Mouse (Mus musculus) MEL (cell line): ENCODE data around the gene Aff3.

Experiments
- CHD2 ChIP-seq: IDR thresholded peaks from 2 replicates; pipeline ENCODE4 v1.6.1; 2011; ENCODE audit warnings: low read length, improper control_type of control experiment
- CTCF ChIP-seq, 3 experiments: IDR thresholded peaks in 2 of 3; conservative IDR thresholded peaks in 1 of 3; 2 replicates each; pipeline ENCODE4 v1.5.1; 2011 to 2012; ENCODE audit warnings: low read length in 3 of 3, low read depth in 2 of 3, mild to moderate bottlenecking in 2 of 3, improper control_type of control experiment in 1 of 3, inconsistent platforms in 1 of 3, mixed read lengths in 1 of 3, moderate library complexity in 1 of 3; ENCODE audit not compliant: control insufficient read depth in 1 of 3, insufficient read depth in 1 of 3, poor library complexity in 1 of 3, severe bottlenecking in 1 of 3
- E2F4 ChIP-seq: IDR thresholded peaks from 2 replicates; pipeline ENCODE4 v1.6.1; 2011; ENCODE audit warnings: low read depth, low read length, improper control_type of control experiment, borderline replicate concordance
- ELF1 ChIP-seq: IDR thresholded peaks from 2 replicates; pipeline ENCODE4 v1.6.1; 2014; ENCODE audit warnings: low read depth, mild to moderate bottlenecking, inconsistent platforms, low read length, improper control_type of control experiment, moderate library complexity
- GATA1 ChIP-seq: IDR thresholded peaks from 2 replicates; pipeline ENCODE4 v1.6.1; 2011; ENCODE audit warnings: low read depth, low read length, improper control_type of control experiment
- MAFK ChIP-seq: IDR thresholded peaks from 2 replicates; pipeline ENCODE4 v1.6.1; 2011; ENCODE audit warnings: low read depth, mild to moderate bottlenecking, low read length, improper control_type of control experiment, borderline replicate concordance
- MEF2A ChIP-seq: IDR thresholded peaks from 2 replicates; pipeline ENCODE4 v1.6.1; 2014; ENCODE audit warnings: low read depth, mild to moderate bottlenecking, inconsistent platforms, low read length, improper control_type of control experiment; ENCODE audit not compliant: poor library complexity, insufficient replicate concordance, severe bottlenecking; ENCODE audit errors: extremely low read depth
- NRF1 ChIP-seq: IDR thresholded peaks from 2 replicates; pipeline ENCODE4 v1.6.1; 2014; ENCODE audit warnings: low read depth, mild to moderate bottlenecking, inconsistent platforms, low read length, improper control_type of control experiment, moderate library complexity; ENCODE audit not compliant: poor library complexity, insufficient read depth, severe bottlenecking
- POLR2A ChIP-seq, 2 experiments: IDR thresholded peaks; 2 replicates each; pipeline ENCODE4 v1.6.1; 2011 to 2012; ENCODE audit warnings: low read length in 2 of 2, mild to moderate bottlenecking in 2 of 2, control low read depth in 1 of 2, improper control_type of control experiment in 1 of 2, low read depth in 1 of 2, moderate library complexity in 1 of 2; ENCODE audit not compliant: control insufficient read depth in 1 of 2, insufficient read depth in 1 of 2, poor library complexity in 1 of 2
- POLR2AphosphoS2 ChIP-seq: IDR thresholded peaks from 2 replicates; pipeline ENCODE4 v1.6.1; 2011; ENCODE audit warnings: low read length, improper control_type of control experiment
- SMC3 ChIP-seq: IDR thresholded peaks from 2 replicates; pipeline ENCODE4 v1.6.1; 2011; ENCODE audit warnings: low read depth, low read length, improper control_type of control experiment
- USF1 ChIP-seq: IDR thresholded peaks from 2 replicates; pipeline ENCODE4 v1.6.1; 2014; ENCODE audit warnings: low read depth, mild to moderate bottlenecking, inconsistent platforms, low read length, improper control_type of control experiment, moderate library complexity
- ZC3H11A ChIP-seq: IDR thresholded peaks from 2 replicates; pipeline ENCODE4 v1.6.1; 2012; ENCODE audit warnings: low read depth, mild to moderate bottlenecking, inconsistent platforms, low read length, improper control_type of control experiment
- ZKSCAN1 ChIP-seq: IDR thresholded peaks from 2 replicates; pipeline ENCODE4 v1.6.1; 2012; ENCODE audit warnings: low read depth, mild to moderate bottlenecking, inconsistent platforms, low read length, improper control_type of control experiment, moderate library complexity

GRCm38 (mm10) chr1:38347346-38347745 is 317.4 kb downstream of the Aff3 start:
- TF ChIP-seq ZC3H11A: no peak
- no peak for TF ChIP-seq POLR2A (IDR thresholded peaks at IDR 0.05; ENCODE audit: control insufficient read depth in 1 of 2, insufficient read depth in 1 of 2, low read depth in 1 of 2, low read length in 2 of 2, poor library complexity in 1 of 2)
- no peak for TF ChIP-seq CTCF (IDR thresholded peaks at IDR 0.05 in 2 of 3, conservative IDR thresholded peaks at IDR 0.05 in 1 of 3; ENCODE audit: control insufficient read depth in 1 of 3, insufficient read depth in 1 of 3, low read depth in 2 of 3, low read length in 3 of 3, poor library complexity in 1 of 3, severe bottlenecking in 1 of 3)
- no peak for TF ChIP-seq ELF1
- no peak for TF ChIP-seq MAFK
- no peak for TF ChIP-seq POLR2AphosphoS2
- TF ChIP-seq CHD2: no peak
- TF ChIP-seq GATA1: no peak
- TF ChIP-seq MEF2A: no peak
- no peak for TF ChIP-seq E2F4
- no peak for TF ChIP-seq SMC3
- no peak for TF ChIP-seq ZKSCAN1
- no peak for TF ChIP-seq NRF1
- TF ChIP-seq USF1: no peak
